Mouse (Mus musculus) heart, postnatal 0 days (tissue): ENCODE measurements around the gene Lingo1. TPM values are rescaled to one million over a fixed set of nuclear protein-coding genes. Genes with fewer than 3 reads are reported as not detected.

ENCODE experiments used
- ATAC-seq: fragments of 200-750 bp; cut with Nextera tagmentation; 2 replicates; pipeline ENCODE4 v1.8.0; 2017; ENCODE audit warnings: low read depth, moderate number of reproducible peaks, moderate library complexity; ENCODE audit not compliant: insufficient read depth
- DNase-seq: peaks from one replicate; pipeline ENCODE4 v3.0.0-alpha.2; 2016; ENCODE audit warnings: low spot score
- H3K27ac ChIP-seq: fragments of 300-500 bp; sonication (generic); 2 replicates; pipeline ENCODE4 v1.5.1; 2014; ENCODE audit warnings: low read depth, mild to moderate bottlenecking
- H3K27me3 ChIP-seq: fragments of 300-500 bp; sonication (generic); 2 replicates; pipeline ENCODE4 v1.6.1; 2014; ENCODE audit warnings: low read length, mixed read lengths; ENCODE audit not compliant: control insufficient read depth, insufficient read depth
- H3K36me3 ChIP-seq: fragments of 300-500 bp; sonication (generic); replicated peaks from 2 replicates; pipeline ENCODE4 v1.6.1; 2014; ENCODE audit warnings: low read length, mixed read lengths; ENCODE audit not compliant: control insufficient read depth, insufficient read depth
- H3K4me1 ChIP-seq: fragments of 300-500 bp; sonication (generic); 2 replicates; pipeline ENCODE4 v1.6.1; 2014; ENCODE audit warnings: antibody characterized with exemption; ENCODE audit not compliant: control insufficient read depth, insufficient read depth
- H3K4me2 ChIP-seq: fragments of 300-500 bp; sonication (generic); 2 replicates; pipeline ENCODE4 v1.6.1; 2014; ENCODE audit warnings: low read depth, mild to moderate bottlenecking, low read length, moderate library complexity
- H3K4me3 ChIP-seq: fragments of 300-500 bp; sonication (generic); 2 replicates; pipeline ENCODE4 v1.5.1; 2014; ENCODE audit warnings: low read depth, low read length
- H3K9ac ChIP-seq: fragments of 300-500 bp; sonication (generic); replicated peaks from 2 replicates; pipeline ENCODE4 v1.6.1; 2014; ENCODE audit warnings: low read depth, low read length, mixed read lengths
- H3K9me3 ChIP-seq: fragments of 300-500 bp; sonication (generic); replicated peaks from 2 replicates; pipeline ENCODE4 v1.6.1; 2016; ENCODE audit warnings: low read length; ENCODE audit not compliant: control insufficient read depth
- CTCF ChIP-seq: IDR thresholded peaks from 2 replicates; pipeline ENCODE4 v1.5.1; 2016; ENCODE audit warnings: antibody characterized with exemption, control low read depth, low read depth
- EP300 ChIP-seq: IDR thresholded peaks from 2 replicates; pipeline ENCODE4 v1.6.1; 2016; ENCODE audit warnings: antibody characterized with exemption, low read depth
- WGBS: fragments of 180-500 bp; shearing (Covaris S2); extraction: QIAGEN DNeasy Blood & Tissue Kit; methylation state at CpG from one replicate; pipeline ENCODE4 v1.1.7; 2014; 5-methylcytosine and 5-hydroxymethylcytosine counted together
- polyA plus RNA-seq: library from polyadenylated mRNA; unstranded; fragments of >200 nt; fragmentation: Nextera tagmentation; extraction: Ambion mirVana; gene quantifications from 2 replicates; pipeline ENCODE4 v1.2.1, GENCODE M21; 2015
- total RNA-seq: library from RNA; depleted of rRNA; stranded (reverse); fragments of >200 nt; gene quantifications from 2 replicates; pipeline ENCODE4 v1.2.3, GENCODE M21; 2014; ENCODE audit warnings: low replicate concordance; rRNA removed

The Lingo1 gene
- total and polyA plus RNA-seq, 2 experiments from 2014 or later: 0.66 to 2.4 TPM

DNA sequence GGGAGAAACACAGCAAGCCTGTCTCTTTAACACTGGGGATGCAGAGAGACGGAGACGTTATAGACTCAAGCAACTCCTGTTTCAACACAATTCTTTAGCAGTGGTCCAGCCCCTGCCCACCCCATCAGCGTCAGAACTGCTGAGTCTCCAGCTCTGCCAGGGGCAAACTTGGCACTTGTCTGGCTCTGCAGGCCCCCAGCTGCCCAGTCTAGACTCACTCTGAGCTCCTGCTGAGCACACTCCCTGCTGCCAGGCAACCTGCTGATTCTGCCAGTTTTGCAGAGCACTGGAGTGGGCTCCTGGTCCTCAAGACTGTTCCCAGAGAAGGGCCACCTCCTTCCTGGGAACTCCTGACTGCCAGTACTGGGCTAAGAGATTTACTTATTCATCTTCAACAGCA lies 214.6 kb downstream of the Lingo1 start:
- Histone ChIP-seq H3K4me3 (no peak overlapping the region), H3K27me3 (no peaks in the 10 kb centered on the region; the same call in 1 of the 2 replicates), H3K9me3 (no peaks in the 10 kb centered on the region), H3K4me2 (no peak overlapping the region), H3K36me3 (no peaks in the 10 kb centered on the region), H3K4me1 (0 out of 2 replicates have a peak, but pooled peaks cover 3% of the 10 kb centered on the region), H3K27ac (no peak overlapping the region), H3K9ac (no peak overlapping the region)
- ATAC-seq (no peak), DNase-seq (no peak)
- TF ChIP-seq CTCF (no peak), EP300 (no peak)
- 56% methylated on average over 3 of the region's 3 CpGs for WGBS

DNA sequence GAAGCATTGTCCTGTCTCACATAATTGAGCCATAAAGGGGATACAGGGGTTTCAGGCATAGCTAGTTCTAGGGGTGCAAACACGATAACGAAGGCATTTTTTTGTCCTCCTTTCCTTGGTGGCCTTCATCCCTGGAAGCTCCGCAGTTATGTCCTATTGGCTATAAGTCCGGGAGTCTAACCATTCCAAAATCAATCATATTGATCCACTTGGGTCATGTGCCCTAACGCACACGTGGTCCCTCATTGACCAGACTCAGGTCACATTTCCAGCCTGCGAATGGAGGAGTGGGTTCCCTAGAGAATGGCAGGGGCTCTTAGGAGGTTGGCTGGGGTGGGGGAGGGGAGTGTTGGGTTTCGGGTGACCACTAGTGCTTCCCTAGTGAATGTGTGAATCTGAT lies 215.3 kb downstream of the Lingo1 start:
- H3K36me3 ChIP-seq: no peaks in the 10 kb centered on the region
- H3K9ac ChIP-seq: no peak overlapping the region
- no peak overlapping the region for H3K4me3 ChIP-seq
- no peaks in the 10 kb centered on the region; the same call in 1 of the 2 replicates for H3K27me3 ChIP-seq
- ATAC-seq (no peak), DNase-seq (no peak)
- no peak overlapping the region for H3K27ac ChIP-seq
- no peak overlapping the region for H3K4me2 ChIP-seq
- 69% methylated on average over 8 of the region's 8 CpGs for WGBS
- H3K4me1 ChIP-seq: 0 out of 2 replicates have a peak, but pooled peaks cover 3% of the 10 kb centered on the region
- no peaks in the 10 kb centered on the region for H3K9me3 ChIP-seq
- TF ChIP-seq EP300: no peak
- TF ChIP-seq CTCF: no peak

DNA sequence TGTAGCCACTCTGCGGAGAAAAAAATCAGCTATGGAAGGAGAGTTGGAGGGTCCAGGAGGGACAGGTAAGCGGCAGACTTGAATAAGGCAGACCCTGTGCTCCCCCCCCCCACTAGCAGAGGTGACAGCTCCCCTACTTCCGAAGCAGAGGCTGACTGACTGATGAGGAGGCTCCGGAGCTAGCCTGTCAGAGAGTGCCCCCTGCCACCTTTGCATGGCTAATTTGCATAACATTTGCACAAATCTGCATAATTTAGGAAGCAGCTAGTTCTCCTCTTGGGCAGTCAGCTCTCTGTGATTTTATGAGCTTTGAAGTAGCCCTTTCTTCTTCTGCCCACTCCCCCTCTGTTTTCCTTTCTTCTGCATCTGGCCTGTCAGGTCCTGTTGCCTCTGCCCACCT lies 216.2 kb downstream of the Lingo1 start:
- Histone ChIP-seq H3K27me3 (no peaks in the 10 kb centered on the region; the same call in 1 of the 2 replicates), H3K27ac (no peak overlapping the region), H3K36me3 (no peaks in the 10 kb centered on the region), H3K9ac (no peak overlapping the region), H3K4me3 (no peak overlapping the region), H3K4me2 (no peak overlapping the region), H3K9me3 (no peaks in the 10 kb centered on the region), H3K4me1 (0 out of 2 replicates have a peak, but pooled peaks cover 3% of the 10 kb centered on the region)
- WGBS: 36% methylated on average over 4 of the region's 4 CpGs
- DNase-seq: no peak
- TF ChIP-seq EP300: no peak
- no peak for TF ChIP-seq CTCF
- ATAC-seq: no peak

GRCm38 (mm10) chr9:56577405-56577804 lies 218.9 kb downstream of the Lingo1 start:
- 66% methylated on average over 11 of the region's 11 CpGs for WGBS
- DNase-seq (no peak), ATAC-seq (no peak)
- H3K4me3 ChIP-seq: no peak overlapping the region
- H3K36me3 ChIP-seq: no peaks in the 10 kb centered on the region
- no peak overlapping the region for H3K27ac ChIP-seq
- H3K4me2 ChIP-seq: no peak overlapping the region
- no peak for TF ChIP-seq EP300
- no peak for TF ChIP-seq CTCF
- H3K4me1 ChIP-seq: no peaks in the 10 kb centered on the region
- no peak overlapping the region for H3K9ac ChIP-seq
- no peaks in the 10 kb centered on the region for H3K9me3 ChIP-seq
- H3K27me3 ChIP-seq: no peaks in the 10 kb centered on the region; the same call in 1 of the 2 replicates

DNA sequence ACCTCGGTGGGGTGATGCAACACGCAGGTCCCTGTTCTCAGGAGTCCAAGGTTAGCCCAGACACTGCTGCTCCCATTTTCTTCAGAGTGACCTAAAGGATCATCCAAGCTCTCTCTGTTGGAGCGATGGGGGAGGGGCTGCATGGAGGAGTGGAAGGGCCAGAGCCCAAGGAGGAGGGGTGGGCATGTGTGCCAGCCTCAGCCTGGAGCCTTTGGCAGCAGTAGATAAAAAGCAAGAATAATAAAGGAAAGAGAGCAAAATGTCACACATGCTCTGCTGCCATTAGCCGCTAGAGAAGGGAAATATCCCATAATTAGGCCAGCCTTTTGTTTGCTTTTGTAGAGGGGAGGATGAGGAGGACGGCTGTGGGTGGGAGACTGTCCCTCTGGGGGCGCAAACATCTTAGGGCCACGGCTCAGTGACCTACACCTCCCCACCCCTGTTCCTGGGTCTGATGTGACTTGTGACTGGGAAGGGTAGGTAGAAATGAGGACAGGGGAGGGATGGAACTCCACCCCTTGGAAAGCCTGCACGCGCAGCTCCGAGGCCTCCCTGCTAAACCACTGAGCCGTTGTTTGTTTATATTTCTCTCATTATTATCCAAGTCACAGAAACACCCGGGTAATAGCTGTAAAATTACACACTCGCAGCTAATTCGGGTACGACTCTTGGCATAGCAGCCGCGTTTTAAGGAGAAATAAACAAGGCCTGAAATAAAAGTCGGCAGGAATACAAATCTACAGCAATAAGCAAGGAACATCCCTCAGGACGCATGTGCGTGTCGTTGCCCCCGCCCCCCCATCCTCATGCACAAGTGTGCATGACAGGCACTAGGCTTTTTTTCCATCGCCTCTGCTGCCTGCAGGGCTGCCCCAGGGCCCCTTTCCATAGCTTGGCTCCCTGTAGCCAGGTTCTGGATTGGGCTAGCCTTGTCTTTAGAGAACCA lies 223.5 kb downstream of the Lingo1 start:
- Histone ChIP-seq H3K27ac (no peak overlapping the region), H3K9me3 (no peaks in the 10 kb centered on the region), H3K4me1 (no peaks in the 10 kb centered on the region), H3K9ac (no peak overlapping the region), H3K4me2 (no peak overlapping the region), H3K27me3 (no peaks in the 10 kb centered on the region), H3K4me3 (no peak overlapping the region), H3K36me3 (no peaks in the 10 kb centered on the region)
- no peak for ATAC-seq
- no peak for DNase-seq
- TF ChIP-seq EP300: no peak
- TF ChIP-seq CTCF: no peak
- WGBS: 70% methylated on average over 23 of the region's 23 CpGs

Other genes with a start within 250 kb of the Lingo1 start
- not detected in 2 replicates for gene Odf3l1, start 68.2 kb upstream of the Lingo1 start, total RNA-seq
- gene Odf3l1, start 68.2 kb upstream of the Lingo1 start, polyA plus RNA-seq: 0.12 and 0.36 TPM in 2 replicates
- gene Cspg4, start 68.6 kb upstream of the Lingo1 start, total RNA-seq: 62.4 and 93.5 TPM in 2 replicates
- gene Cspg4, start 68.6 kb upstream of the Lingo1 start, polyA plus RNA-seq: 14.4 and 17.4 TPM in 2 replicates
- 11.4 and 13.5 TPM in 2 replicates for gene Snx33, start 131.9 kb upstream of the Lingo1 start, total RNA-seq
- 4.4 and 5.2 TPM in 2 replicates for gene Snx33, start 131.9 kb upstream of the Lingo1 start, polyA plus RNA-seq
- gene Imp3, start 141.0 kb upstream of the Lingo1 start, total RNA-seq: 178 and 179 TPM in 2 replicates
- gene Imp3, start 141.0 kb upstream of the Lingo1 start, polyA plus RNA-seq: 58.1 and 63.1 TPM in 2 replicates
- gene Snupn, start 154.4 kb upstream of the Lingo1 start, total RNA-seq: 2.8 and 9.6 TPM in 2 replicates
- 14.9 and 15.8 TPM in 2 replicates for gene Snupn, start 154.4 kb upstream of the Lingo1 start, polyA plus RNA-seq
- 22.2 and 22.6 TPM in 2 replicates for gene Ptpn9, start 198.5 kb upstream of the Lingo1 start, total RNA-seq
- 7.8 and 8.9 TPM in 2 replicates for gene Ptpn9, start 198.5 kb upstream of the Lingo1 start, polyA plus RNA-seq